Mouse (Mus musculus) heart, adult 18-20 months (tissue): ENCODE data around the gene Osbp2. TPM values are rescaled to one million over a fixed set of nuclear protein-coding genes. Genes with fewer than 3 reads are reported as not detected.

Source experiments
- DNase-seq, 2 experiments: peaks; one replicate each; pipeline ENCODE4 v3.0.0; 2021 to 2022; ENCODE audit warnings: mixed read lengths in 1 of 2
- total RNA-seq, 2 experiments: library from RNA; stranded (reverse); gene quantifications; 2 replicates each; pipeline ENCODE4 v1.2.3; 2021

Gene Osbp2
- total RNA-seq, 2 experiments from 2014 or later: 17.9 to 20.3 TPM

DNA sequence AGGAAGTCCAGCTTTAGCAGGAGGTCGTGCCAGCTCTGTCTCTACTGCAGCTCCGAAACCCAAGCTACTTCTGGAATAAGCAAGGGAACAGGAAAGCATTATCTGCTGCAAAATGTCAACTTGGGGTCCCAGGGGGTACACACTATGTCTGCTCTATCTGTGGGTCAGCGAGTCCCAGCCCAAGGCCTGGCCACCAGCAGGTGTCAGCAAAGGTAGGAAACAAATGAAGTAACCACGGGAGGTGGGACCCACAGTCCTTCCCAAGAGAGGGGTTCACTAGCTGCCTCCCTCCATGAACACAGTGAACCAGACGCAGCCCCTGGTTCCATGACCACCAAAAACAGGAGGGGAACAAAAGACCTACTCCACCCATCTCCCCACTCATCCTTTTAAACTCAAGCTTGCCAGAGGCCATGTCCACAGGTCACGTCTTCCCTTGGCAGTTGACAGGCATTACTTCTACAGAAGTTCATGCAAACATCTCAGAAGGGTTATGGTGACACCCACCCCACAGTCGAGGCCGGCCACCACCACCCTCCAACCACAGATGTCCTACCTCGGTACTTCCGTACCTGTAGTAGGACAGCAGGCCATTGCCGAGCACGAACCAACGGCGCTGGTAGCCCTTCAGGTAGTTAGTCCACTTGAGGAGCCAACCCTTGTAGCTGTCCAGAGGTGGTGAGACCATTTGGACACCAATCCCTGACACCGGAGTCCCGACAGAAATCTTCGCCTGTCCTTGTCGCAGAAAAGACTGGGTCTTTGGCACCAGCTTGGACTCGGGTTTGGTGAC, 846 bp downstream of the Osbp2 start:
- DNase-seq: no peak

DNA sequence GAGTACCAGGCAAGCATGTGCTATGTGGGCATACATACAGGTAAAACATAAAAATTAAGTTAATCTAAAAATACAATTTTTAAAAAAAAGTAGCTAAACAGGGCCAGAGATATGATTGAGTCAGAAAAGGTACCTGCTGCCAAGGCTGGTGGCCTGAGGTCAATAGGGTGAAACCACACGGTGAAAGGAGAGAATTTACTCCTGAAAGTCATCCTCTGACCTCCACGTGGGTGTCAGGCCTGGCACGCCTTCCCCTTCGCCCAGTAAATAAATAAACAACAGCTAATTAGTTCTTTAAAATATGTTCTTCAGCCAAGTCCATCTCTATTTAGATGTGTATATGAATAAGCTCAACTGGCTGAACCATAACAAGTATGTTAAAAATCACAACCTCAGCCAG, 3.3 kb downstream of the Osbp2 start:
- no peak for DNase-seq

DNA sequence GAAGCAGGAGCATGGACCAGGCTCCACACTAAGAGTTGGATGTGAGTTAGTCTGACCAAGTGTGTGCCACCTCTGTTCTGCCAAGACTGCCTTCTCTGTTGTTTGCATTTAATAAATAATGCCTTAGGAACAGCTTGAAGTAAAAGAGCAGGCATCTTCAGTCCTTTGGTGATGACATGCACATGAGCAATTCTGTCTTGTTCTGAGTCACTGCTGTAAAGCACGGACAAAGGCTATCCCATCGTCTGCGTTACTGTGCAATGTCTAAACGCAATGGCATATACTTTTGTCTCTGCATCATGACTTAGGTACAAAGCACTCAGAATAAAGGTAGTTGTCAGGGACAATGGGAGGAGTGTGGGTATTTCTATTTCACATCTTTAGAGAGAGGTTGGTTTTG, 3.9 kb downstream of the Osbp2 start:
- no peak for DNase-seq

- no peak for DNase-seq
Measured at GRCm38 (mm10) chr11:3857902-3858301, 5.8 kb downstream of the Osbp2 start.

- no peak for DNase-seq
Measured at GRCm38 (mm10) chr11:3855846-3856245, 7.9 kb downstream of the Osbp2 start.

DNA sequence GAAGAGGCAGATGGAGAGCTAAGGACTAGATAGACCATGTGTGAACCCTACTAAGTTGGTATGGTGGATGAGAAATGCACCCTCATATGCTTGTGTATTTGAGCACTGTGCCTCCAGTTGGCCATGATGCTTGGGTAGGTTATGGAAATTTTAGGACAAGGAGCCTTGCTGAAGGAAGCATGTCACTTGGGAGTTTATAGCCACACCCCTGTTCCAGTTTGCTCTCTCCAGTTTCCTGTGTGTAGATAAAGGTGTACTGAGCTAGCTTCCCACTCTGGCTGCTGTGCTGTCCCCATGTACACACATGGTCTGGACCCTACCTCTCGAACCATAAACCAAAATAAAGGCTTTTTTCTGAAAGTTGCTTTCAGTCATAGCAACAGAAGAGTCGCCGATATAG, 9.5 kb downstream of the Osbp2 start:
- no peak for DNase-seq

- DNase-seq: peak; percentile 67 to 74
Measured at GRCm38 (mm10) chr11:3853481-3854034, 10.1 kb downstream of the Osbp2 start.

DNA sequence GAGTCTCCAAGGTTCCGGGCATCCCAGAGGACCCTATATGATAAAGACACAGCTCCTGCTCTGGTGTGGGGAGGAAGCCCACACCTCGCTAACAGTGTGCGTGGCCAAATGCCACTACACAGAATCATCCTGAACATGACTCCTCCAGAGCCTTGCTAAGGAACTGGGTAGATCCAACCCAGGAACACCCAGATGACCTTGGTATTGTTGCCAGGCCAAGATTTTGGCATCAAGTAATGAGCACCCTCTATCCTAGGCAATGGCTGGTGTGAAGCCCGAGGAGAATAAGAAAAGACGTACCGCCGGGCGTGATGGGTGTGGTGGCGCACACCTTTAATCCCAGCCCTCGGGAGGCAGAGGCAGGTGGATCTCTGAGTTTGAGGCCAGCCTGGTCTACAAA, 10.7 kb downstream of the Osbp2 start:
- no peak for DNase-seq

DNA sequence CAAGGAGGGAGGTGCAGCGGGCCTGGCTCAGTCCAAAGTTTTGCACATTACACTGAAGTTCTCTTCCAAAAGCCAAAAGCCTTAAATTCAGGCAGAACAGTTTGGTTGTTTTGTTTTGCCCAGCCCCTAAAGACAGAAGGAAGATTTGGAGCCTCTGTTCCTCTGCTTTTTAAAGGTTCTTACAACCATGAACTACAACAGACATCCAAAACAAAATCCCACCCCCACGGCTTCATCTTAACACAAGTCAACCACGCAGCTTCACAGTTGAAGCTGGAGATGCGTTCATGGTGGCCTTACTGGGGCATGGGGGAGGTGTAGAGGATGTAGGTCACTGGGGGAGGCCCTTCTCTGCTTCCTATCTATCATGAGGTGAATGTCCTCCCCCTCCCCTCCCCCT, 11.8 kb downstream of the Osbp2 start:
- no peak for DNase-seq

DNA sequence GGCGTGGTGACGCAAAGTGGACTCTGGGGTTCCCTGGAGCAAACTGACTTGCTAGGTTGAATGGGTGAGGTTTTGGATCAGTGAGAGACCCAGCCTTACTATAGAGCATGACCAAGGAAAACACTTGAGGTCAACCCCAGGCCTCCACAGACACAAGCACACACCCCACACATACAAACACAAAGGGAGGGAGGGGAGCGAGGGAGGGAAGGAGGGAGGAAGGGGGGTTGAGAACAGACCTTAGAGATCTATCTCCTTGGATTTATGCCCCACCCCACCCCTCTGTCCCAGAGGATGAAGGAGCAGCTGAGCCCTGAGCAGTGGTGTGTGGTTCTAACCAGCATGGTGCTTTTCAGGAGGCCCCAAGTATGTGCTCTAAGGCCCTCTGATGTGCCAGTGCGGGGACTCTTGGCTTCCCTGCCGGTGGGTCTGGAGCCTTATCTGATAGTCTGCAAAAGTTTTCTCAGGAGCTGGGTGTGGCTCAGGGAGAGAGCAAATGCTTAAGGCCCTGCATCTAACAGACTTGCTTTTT, 12.9 kb downstream of the Osbp2 start:
- no peak for DNase-seq

DNA sequence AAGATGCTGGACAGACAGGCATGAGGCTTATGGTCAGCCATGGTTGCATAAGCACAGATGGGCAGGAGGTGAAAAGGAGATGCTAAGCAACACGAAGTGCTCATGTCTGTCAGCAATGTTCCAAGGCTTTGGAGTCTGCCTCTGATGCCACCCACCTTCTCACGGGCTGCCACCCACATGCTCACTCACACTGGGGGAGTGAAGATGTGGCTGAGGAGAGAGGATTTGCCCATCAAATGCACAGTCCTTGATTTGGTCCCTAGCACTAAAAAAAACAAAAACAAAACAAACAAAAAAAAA, 13.4 kb downstream of the Osbp2 start:
- no peak for DNase-seq

GRCm38 (mm10) chr11:3849469-3850314, 14.0 kb downstream of the Osbp2 start:
- DNase-seq: no peak

DNA sequence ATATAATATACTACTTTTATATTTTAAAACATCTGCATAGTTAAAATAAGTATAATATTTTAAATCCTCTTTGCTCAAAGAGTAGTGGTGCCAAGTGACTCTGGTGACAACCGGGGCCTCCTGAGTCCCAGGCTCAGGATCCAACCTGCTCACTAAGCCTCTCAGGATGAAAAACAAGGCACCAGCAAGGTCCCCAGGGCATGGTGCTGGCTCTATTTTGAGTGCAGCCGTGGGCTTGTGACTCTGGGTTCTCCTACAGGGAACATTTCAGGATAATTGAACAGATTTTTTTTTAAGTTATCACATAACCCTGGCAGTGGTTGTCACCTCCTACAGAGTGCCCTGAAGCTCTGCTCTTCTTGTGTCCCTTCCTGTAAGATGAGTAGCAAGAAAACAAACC, 17.4 kb downstream of the Osbp2 start:
- DNase-seq: peak in 1 of 2 experiments; percentile 9

DNA sequence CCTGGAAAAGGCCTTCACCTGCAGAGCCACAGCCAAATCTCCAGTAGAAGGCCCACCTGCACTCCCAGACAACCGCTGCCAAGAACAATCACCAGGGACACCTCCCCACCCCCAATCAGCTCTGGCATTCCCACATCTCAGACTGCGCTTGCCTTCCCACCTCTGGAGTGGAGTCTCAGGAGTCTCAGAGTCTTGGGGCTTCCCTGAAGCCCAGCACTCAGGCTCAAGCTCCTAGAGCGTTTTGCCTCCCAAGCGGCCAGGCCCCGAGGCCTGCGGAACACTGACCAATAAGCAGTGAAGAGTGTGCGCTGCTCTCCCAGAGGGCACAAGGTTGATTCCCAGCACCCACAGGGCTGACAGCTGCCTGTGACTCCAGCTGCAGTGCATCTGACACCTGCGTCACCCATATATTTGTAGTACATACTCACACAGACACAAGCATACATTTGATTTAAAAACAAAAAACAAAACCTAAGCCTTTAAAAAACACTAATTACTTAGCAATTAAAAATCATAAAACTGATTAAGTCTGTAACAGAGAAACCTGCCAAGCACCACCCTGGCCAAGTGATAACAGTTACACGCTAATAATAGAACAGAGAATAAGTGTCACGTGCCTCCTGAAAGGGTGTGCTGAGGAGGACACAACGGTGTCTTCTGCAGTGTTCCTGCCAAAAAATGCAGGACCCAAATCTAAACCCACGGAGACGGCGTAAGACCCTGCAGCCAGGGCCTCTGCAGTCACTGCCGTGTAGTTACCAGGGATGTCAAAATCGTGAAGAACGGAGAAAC, 19.6 kb downstream of the Osbp2 start:
- DNase-seq: peak; percentile 46 to 47

GRCm38 (mm10) chr11:3835271-3835670, 28.4 kb downstream of the Osbp2 start:
- DNase-seq: no peak

DNA sequence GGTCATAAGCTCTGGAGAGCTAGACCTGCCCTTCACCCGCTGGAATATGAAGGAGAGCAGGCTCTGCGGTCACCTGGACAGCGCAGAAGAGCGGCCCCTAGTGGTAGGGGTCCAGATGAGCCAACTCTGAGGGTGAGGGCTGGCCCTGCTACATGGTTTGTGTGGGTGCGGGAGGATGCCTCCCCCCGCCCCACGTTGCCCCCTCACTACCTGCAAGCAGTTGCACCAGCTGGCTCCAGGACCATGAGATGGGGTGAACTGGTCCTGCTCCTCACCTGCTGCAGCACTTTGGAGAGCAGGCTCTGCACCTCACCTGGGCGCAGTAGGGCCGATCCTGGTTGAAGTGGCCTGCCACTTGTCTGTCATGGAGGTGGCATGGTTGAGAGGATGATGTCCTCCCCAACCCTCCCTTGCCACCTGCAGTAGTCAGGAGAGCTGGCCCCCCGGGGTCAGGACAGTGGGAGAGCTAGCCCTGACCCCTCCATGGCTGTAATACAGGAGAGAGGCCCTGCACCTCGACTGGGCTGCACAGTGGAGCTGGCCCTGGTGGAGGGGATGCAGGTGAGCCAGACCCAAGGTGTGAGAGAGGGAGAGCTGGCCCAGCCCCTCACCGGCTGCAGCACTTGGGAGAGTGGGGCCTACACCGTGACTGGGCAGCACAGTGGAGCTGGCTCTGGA, 29.1 kb downstream of the Osbp2 start:
- DNase-seq: peak; percentile 17 to 39

GRCm38 (mm10) chr11:3833544-3834420, 29.9 kb downstream of the Osbp2 start:
- DNase-seq: no peak

GRCm38 (mm10) chr11:3832193-3832901, 31.4 kb downstream of the Osbp2 start:
- DNase-seq: peak; percentile 14 to 68

- no peak for DNase-seq
Measured at GRCm38 (mm10) chr11:3829736-3830135, 34.0 kb downstream of the Osbp2 start.

GRCm38 (mm10) chr11:3824138-3824537, 39.6 kb downstream of the Osbp2 start:
- DNase-seq: no peak
